Mouse (Mus musculus): Measurements from ENCODE around the gene Msi2. TPM values are rescaled to one million over a fixed set of nuclear protein-coding genes. Genes with fewer than 3 reads are reported as not detected.

Msi2 gene
- total RNA-seq, 4 experiments from 2014 or later = 158 to 319 (median 228) TPM

DNA sequence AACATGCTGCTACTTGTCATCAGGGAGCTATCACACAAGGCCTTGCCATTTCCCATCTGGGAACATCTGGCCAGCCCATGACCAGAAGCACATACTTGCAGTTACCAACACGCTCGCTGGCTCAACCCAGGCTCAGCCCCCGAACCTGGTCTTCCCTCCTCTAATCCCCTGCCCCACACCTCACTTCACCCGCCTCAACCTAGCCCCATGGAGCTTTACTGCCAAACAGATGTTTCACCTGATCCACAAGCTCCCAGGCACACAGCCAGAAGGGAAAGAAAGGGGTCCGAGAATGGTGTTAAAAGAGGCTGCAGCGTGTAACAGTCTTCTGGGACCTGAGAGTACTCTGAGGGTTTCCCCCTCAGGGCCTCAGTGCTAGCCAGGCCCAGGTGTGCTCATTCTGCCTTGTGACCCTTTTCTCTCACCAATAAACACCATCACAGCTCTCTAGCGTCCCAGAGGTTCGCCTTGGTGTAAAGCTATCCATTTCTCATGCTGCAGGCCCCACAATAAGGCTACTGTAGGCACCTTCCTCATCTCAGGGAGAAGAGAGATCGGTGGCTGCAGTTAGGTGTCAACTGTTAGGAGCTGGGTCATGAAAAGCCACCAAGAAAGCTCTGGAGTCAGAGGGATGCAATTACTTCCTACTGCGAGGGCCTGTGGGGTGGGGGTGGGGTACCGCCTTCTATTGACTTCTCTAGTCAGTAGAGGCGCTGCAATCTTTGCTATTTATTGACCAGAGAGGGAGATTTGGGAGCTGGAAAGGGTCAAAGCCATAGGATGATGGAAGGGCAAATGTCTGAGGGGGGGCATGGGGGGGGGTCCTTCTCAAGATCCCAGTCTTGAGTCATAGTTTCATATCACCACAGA is 276.2 kb downstream of the Msi2 start:
- no peak for DNase-seq

DNA sequence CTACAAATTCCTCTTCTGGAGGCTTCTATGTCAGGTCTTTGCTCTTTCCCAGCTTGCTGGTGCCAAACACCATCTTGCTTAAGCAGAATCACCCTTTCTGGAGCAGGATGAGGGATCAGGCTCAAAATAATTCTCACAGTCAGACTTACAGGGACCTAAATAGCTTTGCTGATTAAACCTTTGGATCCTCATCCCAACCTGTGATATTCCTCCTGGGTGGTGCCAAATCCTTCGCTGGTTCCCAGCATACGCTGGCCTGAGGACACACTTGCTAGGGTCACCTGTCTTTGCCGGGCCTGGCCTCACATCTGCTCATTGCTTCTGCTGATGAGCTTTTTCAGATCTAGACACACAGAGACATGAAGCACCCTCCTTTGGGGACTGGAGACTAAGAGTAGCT is 279.7 kb downstream of the Msi2 start:
- DNase-seq = no peak

DNA sequence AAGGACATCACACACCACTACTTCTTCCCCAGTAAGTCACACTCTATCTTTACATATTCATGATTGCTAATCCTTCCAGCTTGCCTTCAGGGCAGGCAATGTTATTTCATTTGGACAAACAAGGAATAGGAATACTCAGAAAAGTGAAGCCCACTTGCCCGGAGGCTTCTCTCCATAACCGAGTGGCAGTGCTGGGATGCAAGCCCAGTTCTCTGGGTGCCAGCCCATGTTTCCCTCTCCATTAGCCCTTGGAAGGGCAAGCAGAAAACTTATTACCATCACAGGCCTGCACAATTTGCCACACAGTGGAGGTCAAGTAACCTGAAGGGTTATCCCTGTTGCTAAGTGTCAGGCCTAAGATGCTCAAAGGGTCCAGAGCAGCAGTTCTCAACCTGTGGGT is 281.7 kb downstream of the Msi2 start:
- DNase-seq = no peak

DNA sequence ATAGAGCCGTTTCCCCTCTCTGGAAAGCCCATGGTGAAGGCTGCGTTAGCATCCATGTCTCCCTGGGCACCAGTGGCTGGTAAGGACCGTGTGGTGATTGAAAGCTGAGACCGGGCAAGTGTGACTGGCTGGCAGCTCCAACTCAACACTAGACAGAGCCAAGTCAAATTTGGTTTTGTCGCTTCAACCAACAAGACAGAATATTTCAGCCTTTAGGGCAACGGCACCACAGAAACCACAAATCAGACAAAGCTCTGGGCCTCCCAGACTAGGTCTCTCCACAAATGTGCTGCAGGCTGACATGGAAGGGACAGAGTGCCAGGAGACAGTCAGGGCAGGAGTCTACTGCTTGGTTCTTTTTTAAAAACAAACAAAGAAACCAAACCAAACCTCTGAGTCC is 282.8 kb downstream of the Msi2 start:
- DNase-seq = no peak

DNA sequence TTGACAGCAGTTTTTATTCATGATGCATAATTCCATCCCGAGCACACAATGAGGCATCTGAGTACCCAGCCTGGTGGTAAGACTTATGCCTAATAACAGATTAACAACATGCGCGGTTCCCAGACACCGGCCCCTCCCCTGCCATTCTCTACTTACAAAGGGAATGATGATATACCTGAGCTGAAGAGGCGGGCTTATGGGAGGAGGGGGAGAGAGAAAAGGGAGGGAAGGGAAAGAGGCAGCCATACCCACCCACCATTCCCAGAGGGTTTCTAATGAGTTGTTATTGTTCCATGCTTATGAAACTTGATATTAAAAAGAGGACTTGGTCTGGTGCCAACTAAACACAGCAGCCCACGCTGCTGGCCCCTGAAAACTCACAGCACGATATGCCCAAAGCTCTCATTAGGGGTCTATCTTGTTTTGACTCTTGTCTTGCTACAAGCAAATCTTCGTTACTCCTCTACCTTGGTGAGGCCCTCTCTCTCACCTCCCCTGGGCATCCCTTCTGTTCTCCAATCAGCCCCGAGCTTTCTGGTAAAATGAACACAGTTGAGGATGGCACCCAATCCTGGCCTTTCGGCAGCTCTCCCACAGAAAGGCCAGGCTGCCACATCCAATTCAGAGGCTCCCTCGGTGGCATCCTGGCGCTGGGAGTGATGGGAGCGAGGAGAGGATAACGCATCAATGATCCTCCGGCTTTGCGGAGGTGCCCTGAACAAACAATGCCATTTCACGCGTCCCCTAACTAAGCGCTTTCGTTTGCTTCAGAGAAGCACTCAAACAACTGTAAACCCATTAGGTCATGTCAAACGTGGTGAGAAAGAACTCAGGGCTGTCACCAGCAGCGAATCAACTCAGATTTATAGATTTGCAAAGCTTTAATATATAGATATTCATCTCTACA is 286.7 kb downstream of the Msi2 start:
- no peak for DNase-seq

DNA sequence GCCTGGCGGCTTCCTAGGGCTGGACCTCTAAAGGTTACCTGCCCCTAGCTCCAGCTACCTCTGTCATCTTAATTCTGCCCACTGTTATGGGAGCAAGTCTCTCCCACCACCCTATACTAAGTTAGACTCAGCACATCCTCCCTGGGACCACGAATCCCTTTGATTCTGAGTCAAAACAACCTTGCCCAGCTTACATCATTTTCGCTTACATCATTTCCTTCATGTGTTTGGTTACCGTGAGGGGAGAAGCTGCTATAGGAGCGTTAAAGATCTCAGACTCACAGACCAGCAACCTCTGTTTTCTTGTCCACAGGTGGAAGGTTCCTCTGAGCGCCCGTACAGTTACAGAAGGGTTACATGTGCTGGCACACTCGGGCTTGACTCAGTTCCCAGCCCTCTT is 288.0 kb downstream of the Msi2 start:
- DNase-seq = no peak

DNA sequence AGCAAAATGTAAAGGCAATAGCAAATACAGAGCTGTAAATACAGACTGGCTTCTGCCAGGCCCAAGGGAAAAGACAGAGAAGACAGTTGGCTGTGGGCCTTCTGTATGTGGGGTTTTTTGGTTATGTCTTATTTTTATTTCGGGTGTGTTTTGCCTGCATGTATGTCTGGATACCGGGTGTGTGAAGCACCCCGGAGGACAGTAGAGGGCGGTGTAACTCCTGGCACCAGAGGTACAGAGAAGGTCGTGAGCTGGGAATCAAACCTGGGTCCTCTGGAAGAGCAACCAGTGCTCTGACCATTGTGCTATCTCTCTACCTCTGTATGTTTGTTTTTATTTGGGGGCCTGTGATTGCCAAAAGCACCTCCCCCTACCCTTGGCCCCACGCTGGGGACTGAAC is 288.6 kb downstream of the Msi2 start:
- no peak for DNase-seq

DNA sequence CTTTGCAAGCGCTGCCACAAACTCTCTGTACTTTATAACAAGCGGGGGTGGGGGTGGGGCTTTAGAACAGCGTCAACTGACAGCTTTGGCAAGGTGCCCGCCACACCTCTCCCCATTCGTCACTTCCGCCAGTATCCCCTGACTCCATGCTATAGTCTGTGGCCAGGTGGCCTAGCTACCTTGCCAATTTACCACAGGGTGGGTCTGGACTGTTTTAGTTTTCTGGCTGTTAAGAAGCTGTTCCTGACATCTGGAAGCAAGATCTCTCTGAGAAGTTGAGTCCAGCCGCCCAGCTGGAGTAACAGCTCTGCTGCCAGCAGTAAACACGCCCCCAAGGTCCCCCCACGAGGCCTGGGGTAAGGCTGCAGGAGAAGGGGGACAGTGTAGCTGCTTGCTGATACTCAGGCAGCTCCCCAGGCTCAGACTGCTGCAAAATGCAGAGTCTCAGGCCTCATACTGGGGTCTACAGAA is 292.6 kb downstream of the Msi2 start:
- DNase-seq = no peak

DNA sequence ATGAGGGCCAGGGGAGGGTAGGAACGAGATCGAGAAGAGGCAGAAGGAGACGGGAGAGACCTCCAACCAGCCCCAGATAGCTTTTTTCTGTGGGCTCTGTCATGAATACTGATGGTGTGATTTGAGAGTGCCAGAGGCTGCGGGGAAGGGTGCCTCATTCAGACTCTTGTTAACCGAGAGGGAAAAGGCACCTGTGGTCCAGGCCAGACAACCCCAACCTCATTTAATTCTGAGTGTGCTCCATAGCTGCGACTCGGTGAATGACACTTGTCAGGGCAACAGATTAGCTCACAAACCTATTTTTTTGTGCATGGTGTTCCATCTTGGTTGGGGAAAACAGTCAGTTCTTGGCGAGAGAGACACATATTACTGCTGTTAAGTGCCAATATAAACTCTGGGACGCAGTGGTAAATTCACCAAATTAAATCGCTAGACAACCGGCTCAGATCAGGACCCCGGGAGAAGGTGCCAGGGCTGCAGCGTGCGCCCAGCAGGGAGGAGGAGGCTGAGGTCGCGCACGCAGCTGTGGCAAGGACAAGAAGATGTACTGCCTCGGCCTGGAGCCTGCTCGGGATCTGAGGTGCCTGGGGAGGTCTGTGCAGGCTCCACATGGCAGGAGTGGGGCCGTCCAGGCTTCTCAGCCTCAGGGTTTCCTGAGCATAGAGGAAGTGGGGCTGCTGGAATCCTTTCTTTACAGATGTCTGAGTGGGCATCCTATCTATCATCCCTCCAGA is 294.1 kb downstream of the Msi2 start:
- no peak for DNase-seq

DNA sequence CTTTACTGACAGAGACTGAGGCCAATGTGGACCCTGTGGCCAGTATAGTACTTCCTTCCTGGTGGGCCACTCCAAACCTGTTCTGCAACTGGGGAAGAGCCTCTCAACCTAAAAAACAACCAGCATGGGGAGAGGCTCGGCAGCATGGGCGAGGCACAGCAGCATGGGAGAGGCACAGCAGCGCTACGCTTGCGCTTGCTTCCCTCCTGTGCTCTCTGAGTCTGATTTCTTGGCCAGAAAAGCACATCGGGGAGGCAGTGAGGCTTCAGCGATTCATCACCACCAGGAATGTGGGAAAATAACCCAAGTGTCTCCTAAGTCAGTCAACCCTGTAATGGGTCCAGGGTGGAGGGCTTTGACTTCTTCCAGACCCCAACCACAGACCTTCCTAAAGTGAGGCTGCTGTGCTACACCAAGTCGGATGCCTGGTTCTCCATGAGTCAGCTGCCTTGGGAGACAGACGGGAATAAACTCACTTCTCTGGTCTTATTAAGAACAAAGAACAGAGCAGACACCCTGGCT is 297.2 kb downstream of the Msi2 start:
- no peak for DNase-seq

DNA sequence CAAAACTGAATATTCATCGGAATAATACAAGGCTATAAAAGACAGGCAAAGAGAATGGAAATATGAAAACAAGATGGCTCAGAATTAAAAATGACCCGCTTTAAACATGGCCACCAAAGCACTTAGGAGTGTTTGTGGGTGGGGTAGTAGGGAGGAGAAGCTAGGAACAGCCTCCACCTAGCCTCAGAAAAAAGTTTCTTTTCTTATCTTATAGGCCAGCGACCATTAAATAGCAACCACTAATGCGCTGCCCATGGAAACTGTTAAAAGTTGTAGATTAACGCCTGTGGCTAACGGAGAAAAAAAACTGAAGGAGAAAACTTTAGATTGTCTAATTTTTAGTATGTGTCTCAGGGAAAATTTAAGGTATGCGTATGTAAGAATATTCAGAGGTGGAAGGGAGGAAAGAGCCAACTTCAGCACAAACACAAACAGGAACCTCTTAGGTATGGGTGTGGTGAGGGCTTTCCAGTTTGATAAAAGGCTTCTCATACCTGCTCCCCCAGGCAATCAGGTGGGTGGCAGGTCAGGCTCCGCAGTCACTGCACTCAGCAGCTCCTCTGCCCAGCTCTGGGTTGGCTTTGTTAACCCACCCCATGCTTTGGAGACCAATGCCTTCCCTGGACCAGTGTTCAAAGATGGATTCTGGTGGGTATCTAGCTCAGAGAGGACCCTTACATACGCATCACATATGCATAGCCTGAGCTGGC is 298.5 kb downstream of the Msi2 start:
- DNase-seq = no peak

DNA sequence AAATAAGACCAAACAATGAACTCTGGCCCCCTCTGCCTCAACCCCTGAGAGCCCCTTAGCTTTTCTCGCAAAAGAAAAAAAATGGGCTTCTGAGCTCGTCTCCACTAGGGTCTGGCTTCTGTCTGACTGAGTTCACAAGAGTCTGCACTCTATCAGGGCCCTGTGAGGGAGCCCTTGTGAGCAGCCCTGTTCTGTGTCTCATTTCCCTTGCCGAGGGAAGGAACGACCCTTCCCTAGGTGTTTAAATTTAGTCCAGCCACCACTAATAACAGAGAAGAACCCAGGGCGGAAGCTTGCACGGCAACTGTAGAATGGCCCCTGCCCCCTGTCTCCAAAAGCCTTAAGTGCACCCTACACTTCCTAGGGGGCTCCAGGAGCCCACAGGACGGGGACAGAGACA is 299.2 kb downstream of the Msi2 start:
- no peak for DNase-seq

DNA sequence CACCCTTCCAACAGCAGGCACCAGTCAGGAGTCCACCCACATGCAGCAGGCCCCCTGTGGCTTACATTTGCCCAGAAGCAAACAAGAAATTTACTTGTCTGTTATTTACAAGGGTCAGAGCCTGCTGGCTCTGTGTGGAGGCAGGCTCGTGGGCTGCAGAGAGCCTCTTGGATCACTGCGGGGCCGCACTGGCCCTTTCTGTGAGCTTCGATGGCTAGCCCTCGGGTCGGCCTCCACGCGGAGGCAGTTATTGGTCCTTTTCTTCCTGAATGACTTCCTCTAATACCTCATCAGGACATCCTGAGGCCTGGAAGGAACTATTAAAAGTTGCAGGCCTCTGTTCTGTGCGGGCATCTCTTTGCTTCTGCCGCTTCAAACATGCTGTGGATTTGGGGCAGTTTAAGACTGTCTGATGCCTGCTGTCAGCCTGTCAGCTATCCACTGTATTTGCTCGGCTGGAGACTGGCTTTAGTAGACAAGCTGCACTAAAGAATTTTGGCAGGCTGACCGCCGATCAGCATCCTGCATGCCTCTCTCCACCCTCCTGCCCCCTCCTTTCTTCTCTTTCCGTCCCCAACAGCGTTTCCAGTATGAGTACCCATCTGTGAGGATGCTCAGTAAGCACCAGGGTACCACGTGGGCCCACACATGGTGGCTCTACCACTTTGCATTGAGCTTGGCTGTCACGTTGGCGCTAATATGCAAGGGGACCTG is 304.0 kb downstream of the Msi2 start:
- DNase-seq = no peak

DNA sequence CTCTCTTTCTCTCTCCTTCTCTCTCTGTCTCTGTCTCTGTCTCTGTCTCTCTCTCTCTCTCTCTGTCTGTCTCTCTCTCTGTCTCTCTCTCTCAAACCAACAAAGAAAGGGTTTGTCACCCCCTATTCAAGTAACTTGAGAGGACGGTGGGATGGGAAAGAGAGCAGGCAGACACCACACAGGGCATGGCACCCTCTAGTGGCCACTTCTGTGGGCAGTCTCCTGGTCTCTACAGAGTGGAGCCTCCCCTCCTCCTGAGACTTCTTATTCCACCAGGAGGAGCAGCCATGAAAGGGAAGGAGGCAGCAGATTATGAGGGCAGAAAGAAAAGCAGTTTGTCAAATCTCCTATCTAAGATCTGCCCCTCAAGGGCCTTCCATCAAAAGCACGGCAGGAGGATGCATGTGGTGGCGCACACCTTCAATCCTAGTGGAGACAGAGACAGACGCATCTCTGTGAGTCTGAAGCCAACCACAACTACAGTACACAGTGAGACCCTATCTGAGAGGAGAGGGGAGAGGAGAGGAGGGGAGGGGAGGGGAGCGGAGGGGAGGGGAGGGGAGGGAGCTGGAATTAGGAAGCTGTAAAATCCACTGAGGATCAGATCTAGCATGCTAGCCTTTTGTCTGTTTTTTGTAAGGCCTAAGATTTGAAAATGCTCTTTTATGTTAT is 305.8 kb downstream of the Msi2 start:
- DNase-seq = peak; percentile 12

DNA sequence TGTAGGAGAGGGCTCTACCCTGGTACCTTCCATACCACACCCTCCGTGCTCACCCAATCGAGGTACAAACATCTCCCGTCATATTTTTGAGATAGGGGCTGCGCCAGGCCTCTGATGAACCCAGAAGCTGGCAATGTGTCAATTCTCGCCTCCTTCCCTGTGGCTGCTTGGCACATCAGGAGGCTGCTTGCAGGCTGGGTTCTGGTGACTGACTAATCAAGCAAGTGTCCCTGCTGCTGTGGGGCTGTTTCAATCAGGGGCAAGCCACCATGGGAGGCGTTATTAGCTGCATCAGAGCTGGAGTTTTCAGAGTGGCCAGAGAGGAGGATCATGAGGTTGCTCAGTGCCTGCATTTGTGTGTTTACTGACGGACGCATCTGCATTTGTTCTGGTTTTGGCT is 310.0 kb downstream of the Msi2 start:
- no peak for DNase-seq

DNA sequence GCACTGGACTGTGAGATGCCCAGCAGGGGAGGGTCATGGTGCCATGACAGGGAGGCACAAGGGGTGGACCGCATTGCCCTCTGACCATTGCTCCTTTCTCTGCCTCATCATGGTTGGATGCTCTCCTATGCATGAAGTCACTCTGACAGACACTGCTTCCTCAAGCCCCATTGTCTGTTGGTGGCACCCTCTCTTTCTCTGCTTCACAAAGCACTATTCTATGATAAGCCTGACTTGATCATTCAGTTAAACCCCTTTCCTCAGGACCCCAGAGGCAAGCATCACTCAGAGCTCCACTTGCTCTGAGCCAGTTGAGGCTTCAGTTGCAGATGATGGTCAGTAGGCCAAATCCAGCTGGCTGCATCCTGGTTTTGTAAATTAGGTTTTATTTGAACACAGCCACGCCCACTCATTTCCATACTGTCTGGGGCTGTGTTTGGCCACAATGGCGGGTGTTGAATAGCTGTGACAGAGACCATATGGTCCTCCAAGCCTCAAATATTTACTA is 311.9 kb downstream of the Msi2 start:
- DNase-seq = no peak

DNA sequence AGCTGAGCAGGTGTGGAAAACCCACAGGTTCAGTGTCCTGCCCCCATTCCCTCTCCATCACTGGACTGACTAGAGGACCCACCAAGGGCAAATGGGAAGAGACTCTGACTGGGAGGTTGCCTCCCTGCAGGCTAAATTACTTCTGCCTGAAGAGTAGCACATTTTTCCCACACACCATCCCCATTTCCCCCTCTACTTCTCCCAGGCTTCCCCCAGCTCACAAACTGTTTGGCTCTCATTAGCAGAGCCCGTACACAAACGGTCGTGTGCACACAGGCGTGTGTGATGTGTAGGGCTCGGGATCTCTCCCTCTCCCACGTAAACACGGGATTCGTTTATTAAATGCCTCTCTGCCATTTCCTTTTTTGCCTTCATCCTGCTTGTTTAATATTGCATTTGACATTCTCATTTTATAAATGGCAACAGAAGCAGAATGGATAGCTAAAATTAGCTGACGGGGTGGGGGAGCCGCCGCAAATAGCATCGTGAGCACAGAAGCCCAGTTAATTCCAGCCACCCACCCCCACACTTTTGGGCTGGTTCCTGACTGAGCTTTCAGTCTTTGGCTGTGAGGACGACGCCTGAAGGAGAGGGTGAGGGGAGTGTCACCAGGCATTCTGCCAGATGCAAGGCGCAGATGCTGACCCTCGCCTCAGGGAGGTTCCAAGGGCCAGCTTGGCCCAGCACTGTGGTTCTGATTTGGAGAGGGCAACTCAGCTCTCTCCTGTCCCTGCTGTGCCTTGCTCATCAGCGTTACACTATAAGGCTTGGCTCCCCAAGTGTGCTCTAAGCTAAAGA is 313.3 kb downstream of the Msi2 start:
- DNase-seq = no peak

DNA sequence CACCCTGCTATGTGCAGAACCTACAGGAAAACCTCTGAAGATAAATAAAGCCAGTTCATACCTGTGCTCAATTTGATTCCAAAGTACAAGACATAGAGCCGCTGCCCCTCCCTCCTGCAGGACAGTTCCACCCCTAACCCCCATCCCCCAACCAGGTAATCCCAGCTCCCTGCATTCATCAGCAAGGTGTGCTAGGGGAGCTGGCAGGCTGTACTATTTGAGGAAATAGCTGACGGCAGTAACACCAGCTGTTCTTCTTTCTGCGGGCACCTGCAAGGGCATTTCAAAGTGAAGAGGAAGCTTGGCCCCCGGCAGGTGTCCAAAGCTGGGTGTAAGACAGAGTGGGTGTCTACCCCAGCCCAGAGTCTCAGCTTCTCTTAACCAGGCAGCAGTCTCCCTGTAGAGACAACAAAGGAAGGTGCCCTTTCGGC is 314.1 kb downstream of the Msi2 start:
- no peak for DNase-seq

DNA sequence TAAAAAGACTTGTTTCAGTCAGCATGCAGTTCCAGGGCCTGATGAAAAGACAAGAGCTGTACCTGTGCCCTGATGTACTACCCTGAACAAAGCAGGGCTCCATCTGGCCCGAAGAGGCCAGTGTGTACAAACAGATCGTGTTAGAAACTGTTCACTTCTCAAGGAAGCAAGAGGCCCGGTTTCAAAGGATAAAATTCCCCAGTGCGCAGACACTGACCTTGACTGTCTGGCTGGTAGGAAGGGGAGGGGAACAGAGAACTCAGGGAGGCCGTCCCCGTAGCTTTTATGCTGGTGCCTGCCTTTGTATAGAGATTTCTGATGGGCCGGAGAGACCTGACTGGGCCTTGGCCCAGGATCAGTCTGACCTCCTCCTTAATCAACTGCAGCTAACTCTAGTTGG is 316.0 kb downstream of the Msi2 start:
- DNase-seq = peak; percentile 39
